Mouse (Mus musculus) c-Kit-positive CD71-positive TER-119-positive erythroid progenitor cells, embryonic 14.5 days (primary cell): Measurements from ENCODE around the gene Znrf1.
A peak's percentile ranks its signal among the peaks of the same experiment; 100 is the strongest.

Experiments used
- DNase-seq: peaks from one replicate; pipeline ENCODE4 v3.0.0-alpha.2; 2013; ENCODE audit warnings: low spot score

Gene Znrf1

DNA sequence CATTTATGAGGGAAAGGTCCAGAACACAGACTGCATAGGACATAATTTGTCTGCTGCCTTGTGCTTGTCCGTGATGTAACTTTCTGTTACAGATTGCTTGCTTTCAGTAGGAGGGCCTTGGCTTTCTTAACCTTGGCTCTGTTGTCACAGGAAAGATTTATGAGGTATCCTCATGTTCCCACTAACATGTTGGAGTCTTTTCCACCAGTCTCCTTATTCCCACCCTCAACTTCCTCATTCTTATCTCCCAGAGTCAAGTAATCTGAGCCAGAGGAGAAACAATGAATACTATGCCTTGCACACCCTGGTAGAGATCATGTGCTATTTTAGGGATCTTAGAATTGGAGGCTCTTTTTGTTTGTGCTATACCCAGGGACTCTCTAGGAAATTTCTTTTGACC is 61.4 kb downstream of the Znrf1 start:
- DNase-seq, result no peak

DNA sequence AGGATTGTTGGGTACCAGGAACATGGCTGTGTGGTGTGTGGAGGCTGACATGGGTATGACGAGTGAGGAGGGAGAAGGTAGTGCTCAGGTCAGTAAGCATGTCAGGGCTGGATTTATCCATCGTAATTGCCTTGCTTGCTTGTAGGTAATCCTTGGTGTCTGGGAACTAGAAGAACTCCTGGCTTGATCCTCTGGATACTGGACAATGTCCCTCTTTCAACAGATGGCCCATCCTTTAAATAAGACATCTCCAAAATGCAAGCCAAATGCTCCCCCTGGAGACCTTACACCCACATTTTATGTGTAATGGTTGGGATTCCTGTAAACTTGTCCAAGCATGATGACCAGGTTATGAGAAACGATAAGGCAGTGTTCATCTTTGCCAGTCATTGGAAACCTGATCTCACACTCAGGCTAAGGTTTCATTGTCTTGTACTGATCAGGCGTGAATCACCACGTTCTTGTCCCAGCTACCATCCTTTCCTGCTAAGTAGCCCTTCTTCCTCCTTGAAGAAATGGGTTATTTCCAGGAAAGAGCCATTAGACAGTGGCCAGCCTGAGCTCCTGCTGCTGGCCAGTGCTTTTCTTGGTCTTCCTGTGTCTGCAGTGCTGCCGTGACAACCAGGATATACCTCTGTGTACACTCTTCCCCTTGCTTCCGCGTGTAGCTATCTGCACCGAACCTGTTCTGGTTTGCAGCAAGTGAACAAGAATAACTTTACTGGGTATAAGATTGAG is 64.0 kb downstream of the Znrf1 start:
- DNase-seq, result no peak

DNA sequence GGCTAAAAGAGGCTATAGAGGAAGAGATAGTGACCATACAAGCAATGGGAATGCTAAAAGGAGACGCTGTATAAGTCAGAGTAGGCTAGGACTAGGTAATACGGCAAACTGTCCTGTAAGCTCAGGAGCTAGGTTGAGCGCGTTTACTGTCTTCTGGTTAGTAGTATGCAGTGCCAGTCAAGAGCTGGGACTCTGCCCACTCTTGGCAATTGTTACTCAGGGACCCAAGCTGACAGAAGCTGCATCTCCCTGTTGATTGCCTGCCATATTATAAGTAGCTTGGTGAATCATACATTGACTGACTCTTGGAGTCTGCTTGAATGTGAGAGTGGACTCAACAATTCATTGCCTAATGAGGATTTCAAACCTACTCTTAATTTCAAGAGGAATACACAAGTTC is 66.2 kb downstream of the Znrf1 start:
- DNase-seq, result no peak

DNA sequence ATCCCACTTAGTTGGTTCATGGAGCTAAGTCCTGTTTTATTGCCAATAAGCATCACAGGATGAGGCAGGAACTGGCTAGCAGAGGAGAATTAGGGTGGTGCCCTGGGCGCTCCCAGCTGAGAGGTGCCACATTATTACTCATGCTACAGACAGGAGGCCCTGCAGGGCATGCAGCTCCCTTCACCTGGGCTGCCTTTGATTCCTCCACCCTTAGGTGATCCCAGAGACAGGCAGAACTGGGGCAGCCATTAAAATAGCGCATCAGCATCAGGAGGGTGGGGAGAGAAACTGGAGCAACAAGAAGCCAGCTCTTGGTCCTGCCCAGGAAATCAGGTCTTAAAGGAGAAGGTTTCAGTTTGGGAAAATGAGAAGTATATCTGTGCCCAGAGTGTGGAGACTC is 69.1 kb downstream of the Znrf1 start:
- no peak for DNase-seq

DNA sequence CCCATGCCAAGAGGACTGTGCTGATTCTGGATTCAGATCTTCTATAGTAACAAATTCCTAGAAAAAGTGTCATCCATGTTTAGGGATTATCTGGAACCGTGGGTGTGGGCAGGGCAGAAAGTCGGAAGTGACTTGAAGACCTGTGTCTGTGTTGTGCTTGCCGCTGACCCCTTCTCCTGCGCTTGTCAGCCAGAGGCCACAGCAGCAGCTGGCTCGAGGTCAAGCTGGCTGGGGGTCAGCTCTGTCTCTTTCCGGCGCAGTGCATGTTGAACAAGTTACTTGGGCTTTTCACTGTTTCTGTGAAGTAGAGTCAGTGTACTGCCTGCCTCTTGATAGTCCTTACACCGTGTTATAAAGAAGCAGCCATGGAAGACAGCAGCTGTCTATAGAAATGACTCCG is 71.1 kb downstream of the Znrf1 start:
- DNase-seq, result no peak

DNA sequence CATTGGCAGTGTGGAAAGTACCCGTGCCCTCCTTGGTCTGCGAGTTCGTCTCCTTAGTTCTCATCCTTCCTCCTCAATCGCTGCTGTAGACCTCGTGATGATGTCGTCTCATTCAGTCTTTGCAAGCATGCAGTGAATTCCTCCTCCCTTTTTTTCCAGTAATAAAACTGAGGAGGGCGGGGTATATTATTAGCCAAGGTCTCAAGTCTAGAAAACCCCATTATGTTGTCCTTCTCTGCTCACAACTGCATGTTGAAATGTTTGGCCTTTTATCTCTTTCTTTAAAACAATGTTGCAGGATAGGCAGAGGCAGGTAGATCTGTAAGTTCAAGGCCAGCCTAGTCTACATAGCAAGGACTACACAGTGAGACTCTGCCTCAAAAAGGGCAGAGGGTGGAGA is 71.5 kb downstream of the Znrf1 start:
- no peak for DNase-seq

DNA sequence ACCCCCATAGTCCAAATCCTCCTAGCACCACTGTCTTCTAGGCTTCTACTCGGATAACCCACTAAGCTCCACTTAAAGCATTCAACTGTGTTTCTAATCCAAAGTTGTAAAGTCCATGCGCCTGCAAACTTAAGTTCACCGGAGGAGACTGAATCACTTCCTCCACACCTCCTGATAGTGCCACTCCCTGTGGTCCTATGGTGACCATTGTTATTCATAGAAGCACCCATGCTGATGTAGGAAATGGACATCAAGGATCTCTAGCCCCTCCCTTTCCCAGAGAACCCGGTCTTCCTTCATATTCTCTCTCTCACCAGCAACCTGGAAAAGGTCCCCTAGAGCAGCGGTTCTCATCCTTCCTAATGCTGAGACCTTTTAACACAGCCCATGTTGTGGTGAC is 77.3 kb downstream of the Znrf1 start:
- DNase-seq, result no peak

DNA sequence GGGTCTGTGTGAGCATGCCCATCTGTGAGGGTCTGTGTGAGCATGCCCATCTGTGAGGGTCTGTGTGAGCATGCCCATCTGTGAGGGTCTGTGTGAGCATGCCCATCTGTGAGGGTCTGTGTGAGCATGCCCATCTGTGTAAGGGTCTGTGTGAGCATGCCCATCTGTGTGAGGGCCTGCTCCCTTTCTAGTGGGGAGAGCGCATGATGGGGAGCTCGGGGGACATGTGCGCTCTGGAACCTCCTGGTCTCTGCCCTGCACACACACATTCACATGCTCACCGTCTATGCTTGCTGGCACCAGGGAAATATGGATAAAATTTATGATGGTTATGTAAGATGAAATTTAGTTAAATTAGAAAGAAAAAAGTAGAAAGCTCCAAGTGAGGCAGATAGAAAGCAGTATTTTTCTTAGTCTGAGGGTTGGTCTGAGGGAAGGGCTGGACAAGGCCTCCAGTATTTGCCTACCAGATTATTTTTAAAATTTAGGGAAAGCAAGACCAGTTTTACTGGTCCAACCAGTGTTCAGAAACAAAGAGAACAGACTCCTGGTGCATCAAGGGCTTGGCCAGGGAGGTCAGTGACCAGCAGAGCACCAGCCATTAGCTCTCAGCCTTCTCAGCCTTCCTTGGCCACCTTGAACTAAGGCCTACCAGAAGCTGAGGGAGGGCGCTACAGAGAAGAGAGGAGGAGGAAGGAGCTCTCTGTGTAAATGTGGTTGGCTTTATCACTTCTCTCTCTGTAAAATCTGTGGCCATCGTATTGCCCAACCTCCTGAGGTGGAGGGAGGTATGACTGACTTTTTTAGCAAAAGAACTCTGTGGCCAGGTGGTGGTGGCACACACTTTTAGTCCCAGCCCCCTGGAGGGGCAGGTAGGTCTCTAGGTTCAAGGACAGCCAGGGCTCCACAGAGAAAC is 79.1 kb downstream of the Znrf1 start:
- no peak for DNase-seq

DNA sequence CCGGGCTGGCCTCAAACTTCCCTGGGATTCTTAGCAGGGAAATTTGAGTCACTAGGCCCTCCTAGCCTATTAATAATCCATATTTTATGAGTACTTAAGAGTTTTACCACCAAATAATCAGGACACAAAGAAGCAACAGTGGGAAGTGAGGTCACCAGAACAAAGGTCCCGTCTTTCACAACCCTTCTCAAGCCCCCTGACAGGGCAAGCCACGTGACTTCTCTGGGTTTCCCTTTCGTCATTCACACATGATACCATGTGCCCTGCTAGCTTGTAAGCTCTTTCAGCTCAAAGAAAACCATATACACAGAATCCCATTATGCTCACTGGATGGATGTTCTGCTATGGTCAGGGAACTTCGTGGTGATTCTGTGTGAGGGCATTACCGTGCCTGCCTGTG is 81.9 kb downstream of the Znrf1 start:
- DNase-seq, result no peak

DNA sequence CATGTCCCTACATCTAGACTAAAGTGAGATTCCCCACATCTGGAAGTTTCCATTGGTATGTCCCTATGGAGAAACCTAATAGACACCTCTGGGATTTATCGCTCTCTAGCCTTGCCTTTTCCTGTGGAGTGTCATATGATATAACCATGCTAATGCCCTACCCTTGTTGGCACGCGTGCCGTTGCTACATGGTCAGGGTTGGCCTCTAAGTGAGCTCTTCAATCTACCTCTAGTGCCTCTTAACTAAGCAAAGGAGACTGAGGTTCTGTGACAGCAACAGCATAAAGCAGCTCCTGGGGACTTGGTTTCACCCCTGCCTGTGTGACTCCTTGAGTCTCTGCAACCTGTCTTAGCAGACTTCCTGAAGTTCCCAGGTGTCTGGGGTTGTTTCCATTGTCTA is 82.4 kb downstream of the Znrf1 start:
- no peak for DNase-seq

DNA sequence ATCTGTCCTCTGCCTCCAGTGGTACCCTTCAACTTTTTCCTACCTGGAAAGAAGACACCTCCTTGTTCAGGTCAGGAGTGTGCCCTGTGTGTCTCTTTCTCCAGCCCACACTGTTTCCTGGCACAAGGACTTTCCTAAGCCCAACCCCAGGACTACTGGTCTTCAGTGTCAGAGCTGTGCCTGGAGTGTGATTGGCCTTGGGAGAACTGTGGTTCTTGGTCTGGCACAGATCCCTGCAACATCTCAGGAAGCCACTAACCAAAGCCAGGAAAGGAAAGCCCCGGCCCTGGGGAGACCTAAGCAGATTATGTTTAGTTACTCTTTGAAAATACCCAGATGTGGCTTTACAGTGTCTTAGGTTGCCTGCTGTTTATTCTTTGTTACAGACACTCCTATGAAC is 84.0 kb downstream of the Znrf1 start:
- no peak for DNase-seq

DNA sequence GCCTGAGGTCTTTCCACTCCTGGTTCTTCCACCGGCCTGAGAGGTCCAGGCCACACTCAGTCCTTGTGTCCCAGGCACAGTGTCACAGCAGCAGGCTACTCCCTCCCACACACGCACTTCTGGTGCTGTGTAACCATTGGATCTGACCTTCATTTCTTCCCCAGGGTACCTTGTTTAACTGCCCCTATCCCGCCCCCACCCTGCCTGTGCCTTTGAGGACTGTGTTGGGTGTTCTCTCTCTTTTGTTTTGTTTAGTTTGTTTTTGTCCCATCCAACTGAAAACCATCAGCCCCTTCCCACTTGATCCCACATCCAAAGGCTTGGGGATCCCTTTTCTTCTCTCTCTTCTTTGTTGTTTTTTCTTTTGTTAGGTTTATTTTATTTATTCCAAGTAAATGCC is 86.2 kb downstream of the Znrf1 start:
- no peak for DNase-seq

DNA sequence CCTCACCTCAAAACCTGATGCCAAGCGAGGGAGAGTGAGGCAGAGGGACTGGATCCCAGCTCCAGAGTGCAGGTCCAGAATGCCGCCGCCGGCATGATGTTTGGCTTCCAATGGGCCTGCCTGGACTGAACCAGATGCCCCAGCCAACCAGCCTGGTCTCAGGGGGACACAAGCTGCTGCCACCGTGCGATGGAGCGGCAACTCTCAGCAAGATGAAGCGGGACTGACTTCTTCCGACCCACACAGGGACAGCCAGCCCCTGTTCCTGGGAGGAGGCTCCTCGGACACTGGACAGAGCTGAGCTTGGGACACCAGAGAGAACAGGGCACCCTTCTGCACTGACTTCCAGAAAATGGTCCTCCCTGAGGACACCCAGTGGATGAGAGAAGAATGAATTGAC is 86.7 kb downstream of the Znrf1 start:
- no peak for DNase-seq

DNA sequence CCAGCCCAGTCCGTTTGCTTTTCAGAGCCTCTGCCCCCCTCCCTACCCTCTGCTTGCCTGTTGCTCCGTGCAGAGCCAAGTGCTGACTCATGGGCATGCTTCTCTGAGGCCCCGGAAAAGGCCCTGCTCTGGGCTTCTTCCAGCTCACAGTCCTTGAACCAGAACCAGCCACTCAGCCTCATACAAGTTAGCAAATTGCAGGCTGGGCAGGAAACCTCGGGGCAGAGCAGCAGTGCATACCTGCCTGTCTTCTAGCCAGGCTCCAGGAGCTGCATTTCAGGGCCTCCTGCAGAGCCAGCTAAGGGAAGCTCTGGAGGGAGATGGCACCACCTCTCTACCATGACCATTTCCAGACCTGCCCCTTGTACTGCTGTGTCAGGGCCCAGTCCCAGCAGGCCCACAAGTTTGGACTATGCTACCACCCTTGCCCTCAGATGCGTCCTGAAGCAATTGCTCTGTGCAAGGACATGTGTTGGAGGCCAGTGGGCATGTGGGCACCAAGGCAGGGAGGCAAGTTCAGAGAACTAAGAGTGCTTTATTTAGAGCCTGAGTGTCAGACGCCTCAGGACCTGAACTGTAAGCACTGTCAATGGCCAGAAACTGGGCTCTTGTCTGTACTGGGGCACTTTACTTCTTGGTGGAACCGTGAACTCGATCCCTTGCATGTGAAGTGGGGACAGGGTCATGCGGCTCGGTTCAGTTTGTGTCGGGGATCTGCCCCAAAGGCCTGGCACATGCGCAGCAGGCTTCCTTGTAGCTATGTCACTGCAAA is 88.4 kb downstream of the Znrf1 start:
- DNase-seq, result no peak

DNA sequence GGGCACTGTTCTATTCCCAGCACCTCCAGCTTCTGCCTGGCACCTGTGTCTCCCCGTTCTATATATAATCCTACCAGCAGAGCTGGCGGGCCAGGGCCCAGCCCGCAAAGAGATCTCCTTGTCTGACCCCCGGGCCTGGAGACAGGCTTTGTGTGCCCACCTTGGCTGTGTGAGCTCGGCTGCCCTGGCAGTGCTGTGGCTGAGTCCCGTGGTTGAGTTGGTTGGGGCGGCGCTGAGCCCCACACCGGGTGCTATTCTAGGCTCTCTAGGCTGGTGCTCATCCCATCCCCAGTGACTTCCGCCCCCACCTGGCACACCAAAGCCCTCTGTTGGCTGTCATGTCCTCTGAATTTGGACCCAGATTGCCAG is 88.9 kb downstream of the Znrf1 start:
- no peak for DNase-seq

DNA sequence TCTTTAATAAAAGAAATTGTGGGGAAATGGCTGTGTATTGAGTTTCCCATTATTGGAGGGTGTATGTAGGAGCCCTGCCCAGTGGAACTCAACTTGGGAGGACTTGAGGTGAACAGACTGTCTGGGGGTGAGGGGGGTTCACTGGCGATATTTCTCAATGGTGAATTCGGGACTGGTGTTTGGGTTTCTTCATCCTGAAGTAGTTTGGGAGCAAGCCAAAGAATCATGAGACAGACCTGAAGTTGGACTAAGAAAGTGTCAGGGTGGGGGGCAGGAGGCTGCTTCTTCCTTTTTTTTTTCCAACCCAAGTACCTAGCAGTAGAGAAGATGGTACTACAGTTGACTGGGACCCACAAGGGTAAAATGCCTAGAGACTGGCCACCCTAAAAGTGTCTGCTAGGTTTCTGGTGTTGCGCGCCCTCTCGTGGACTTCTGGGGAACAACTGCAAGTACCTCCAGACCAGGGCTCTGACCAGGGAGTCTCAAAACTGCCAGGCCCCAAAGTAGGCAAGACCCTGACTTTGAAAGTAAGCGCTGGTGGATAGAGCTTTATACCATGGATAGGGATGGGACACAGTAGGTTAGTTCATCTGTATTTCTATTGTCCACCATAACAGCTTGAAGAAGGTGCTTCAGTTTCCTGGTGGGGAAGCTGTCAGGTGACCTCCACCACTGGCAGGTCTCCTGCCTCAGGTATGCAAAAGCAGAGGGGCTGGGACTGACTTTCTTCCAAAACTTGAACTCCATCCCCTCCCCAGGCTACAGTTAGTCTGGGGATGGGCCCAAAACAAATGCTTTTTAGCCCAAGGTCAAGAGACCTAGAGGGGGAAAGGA is 90.0 kb downstream of the Znrf1 start:
- DNase-seq, result peak; percentile 73

DNA sequence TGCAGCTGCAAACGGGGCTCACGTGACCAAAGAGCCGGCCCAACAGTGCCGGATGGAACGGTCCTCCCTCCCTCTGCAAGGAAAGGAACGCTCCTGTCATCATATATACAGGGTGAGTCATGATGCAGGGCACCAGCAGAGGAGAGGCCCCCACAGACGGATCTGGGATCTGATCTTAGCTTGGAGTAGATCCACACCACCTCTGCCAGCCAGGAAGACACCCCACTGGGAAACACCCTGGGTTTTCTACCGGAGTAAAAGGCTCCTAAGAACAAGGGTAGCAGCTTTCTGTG is 90.6 kb downstream of the Znrf1 start:
- DNase-seq, result no peak

DNA sequence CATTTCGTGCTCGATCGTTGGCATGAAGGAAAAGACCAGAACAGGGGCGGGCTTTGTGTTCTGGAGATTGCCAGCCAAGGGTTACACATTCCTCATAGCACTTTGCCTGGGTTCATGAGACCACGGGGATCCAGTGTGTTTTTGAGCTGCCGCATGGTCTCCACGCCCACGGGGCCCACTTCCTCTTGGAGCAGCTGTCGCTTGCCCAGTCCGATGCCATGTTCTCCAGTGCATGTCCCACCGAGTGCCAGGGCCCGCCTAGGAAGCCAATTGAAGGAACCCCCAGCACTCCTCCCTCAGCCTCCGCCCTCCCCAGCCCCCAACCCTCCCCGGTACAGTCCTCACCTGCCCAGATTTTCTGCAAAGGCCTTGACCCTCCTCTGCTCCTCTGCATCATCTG is 91.0 kb downstream of the Znrf1 start:
- no peak for DNase-seq

DNA sequence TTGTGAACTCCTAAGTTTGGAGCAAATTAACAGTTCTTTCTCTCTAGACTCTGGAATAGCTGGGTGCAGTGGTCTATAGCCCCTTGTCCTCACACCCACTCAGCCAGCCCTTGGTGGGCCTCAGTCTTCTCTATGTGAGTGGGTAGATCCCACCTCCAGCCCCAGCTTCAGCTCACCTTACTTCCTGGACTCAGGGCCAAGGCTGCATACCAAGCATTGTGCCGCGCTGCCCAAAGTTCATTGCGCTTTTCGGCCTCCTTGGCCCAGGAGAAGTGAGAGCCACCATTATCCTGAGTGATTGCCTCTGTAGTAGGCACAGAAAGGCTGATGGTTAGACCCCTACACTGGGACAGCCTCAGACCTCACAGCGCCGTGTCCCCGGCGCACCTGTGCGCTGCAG is 92.0 kb downstream of the Znrf1 start:
- no peak for DNase-seq

DNA sequence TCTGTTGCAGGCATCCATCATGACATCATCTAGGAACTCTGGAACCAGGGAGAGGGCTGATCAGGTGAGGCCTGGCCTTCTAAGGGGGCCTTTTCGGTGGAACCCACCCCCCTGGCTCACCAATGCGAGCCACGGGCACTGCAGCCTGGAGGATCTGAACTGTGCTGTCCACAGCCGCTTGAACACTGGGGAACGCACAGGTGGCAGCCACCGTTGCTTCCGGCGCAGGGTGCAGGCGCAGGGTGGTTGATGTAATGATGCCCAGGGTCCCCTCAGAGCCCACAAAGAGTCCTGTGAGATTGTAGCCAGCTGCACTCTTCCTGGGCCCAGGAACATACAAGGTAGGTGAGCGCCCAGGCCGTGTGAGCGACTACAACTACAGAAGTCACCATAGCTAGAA is 92.5 kb downstream of the Znrf1 start:
- no peak for DNase-seq

DNA sequence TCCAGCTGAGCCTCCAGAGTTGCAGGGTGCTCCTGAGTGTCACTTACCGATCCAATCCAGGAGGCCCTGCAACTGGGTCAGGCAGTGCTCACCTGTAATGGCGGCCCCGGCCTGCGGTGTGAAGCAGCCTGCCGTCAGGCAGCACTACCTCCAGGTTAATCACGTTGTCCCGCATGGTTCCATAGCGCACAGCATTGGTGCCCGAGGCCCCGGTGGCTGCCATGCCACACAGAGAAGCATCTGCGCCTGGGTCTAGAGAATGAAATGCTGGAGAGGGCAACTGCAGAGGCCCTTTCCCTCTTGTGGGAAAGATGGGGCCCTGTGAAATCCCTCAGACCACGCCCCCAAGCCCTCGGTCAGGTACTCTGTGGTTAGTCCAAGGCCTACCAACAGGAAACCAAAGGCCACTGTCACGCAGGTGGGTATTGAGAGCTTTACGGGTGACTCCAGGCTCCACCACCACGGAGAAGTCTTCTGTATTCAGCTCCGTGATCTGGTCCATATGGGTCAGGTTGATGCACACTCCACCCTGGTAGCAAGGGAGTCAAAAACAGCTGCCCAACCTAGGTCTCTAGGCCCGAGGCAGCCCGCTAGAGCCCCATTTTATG is 93.1 kb downstream of the Znrf1 start:
- DNase-seq, result no peak

DNA sequence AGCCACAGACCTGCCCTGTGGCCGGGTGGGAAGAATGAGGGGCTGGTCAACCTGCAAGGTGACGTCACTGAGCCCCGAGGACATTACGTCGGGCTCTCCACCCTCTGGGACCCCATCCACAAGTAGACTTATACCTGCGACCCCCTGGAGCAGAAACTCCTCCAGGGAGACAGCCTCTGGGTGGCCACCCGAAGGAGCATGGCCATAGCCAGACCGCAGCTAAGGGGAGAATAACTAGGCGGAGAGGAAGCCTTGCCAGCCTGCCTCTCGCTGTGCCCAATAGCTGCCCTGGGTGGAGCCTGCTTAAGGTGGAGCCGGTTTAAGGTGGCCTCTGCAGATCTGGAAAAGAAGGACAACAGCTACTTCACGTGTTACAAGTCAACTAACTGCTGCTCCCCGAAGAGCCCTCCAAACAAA is 94.2 kb downstream of the Znrf1 start, which contains the start of gene Ldhd:
Gene Ldhd (minus strand): TSS at position 270 of the 417 bp plus-strand sequence.
- DNase-seq, result no peak
